Mouse (Mus musculus): Measurements from ENCODE around the gene Gm13290. TPM values are rescaled to one million over a fixed set of nuclear protein-coding genes. Genes with fewer than 3 reads are reported as not detected.
"Not testable (repeated sequence)": the region's sequence is repeated elsewhere in the genome, so short reads cannot be mapped to it uniquely, and the experiment has no call there.

Gene Gm13290
- polyA plus RNA-seq, 1 experiment: not detected

- WGBS: no CpG with 5 or more reads among the region's 29 CpGs
- not testable (repeated sequence) for DNase-seq (ENCODE audit: low read depth, low spot score)
Measured at GRCm38 (mm10) chr4:88779550-88779949, 5.9 kb downstream of the Gm13290 start, which contains the start of gene Gm13272. Gm13272 (plus strand) TSS chr4:88779850.

GRCm38 (mm10) chr4:88780320-88780719 lies 6.7 kb downstream of the Gm13290 start:
- whole genome bisulfite sequencing: 60% methylated on average over 16 of the region's 18 CpGs
- not testable (repeated sequence) for DNase-seq (ENCODE audit: low read depth, low spot score)

GRCm38 (mm10) chr4:88781831-88782230 lies 8.2 kb downstream of the Gm13290 start, which contains the start of gene Ifnz:
Ifnz (plus strand) TSS chr4:88782131.
- DNase-seq (ENCODE audit: low read depth, low spot score): not testable (repeated sequence)
- 18% methylated on average over 4 of the region's 7 CpGs for WGBS

GRCm38 (mm10) chr4:88782335-88782734 lies 8.7 kb downstream of the Gm13290 start:
- WGBS: 0% methylated on average over 16 of the region's 31 CpGs

GRCm38 (mm10) chr4:88785409-88785808 lies 11.8 kb downstream of the Gm13290 start, which contains the start of gene Gm13276:
Gm13276 (plus strand) TSS chr4:88785709.
- no CpG with 5 or more reads among the region's 27 CpGs for WGBS
- DNase-seq (ENCODE audit: low read depth, low spot score): not testable (repeated sequence)

More at GRCm38 (mm10) chr4:88782335-88782734, 8.7 kb downstream of the Gm13290 start:
- not testable (repeated sequence) for DNase-seq (ENCODE audit: low read depth, low spot score)

GRCm38 (mm10) chr4:88788402-88788801 lies 14.8 kb downstream of the Gm13290 start, which contains the start of gene Gm13277:
Gm13277 (plus strand) TSS chr4:88788632.
- not testable (repeated sequence) for DNase-seq (ENCODE audit: low read depth, low spot score)
- 0% methylated on average over 4 of the region's 28 CpGs for WGBS

GRCm38 (mm10) chr4:88791250-88791649 lies 17.6 kb downstream of the Gm13290 start, which contains the start of gene Gm13278:
Gm13278 (plus strand) TSS chr4:88791550.
- no CpG with 5 or more reads among the region's 28 CpGs for WGBS
- not testable (repeated sequence) for DNase-seq (ENCODE audit: low read depth, low spot score)

- under 1% methylated on average over 15 of the region's 52 CpGs for WGBS
Measured at GRCm38 (mm10) chr4:88793936-88794675, 20.5 kb downstream of the Gm13290 start, which contains the start of gene Gm13275. Gm13275 (plus strand) TSS chr4:88794487.

GRCm38 (mm10) chr4:88797097-88797496 lies 23.5 kb downstream of the Gm13290 start, which contains the start of gene Gm13279:
Gm13279 (plus strand) TSS chr4:88797397.
- DNase-seq (ENCODE audit: low read depth, low spot score): not testable (repeated sequence)
- no CpG with 5 or more reads among the region's 28 CpGs for WGBS

More at GRCm38 (mm10) chr4:88793936-88794675, 20.5 kb downstream of the Gm13290 start, which contains the start of gene Gm13275:
- DNase-seq (ENCODE audit: low read depth, low spot score): not testable (repeated sequence)

GRCm38 (mm10) chr4:88799365-88799764 lies 25.7 kb downstream of the Gm13290 start, which contains the start of gene Gm13285:
Gm13285 (plus strand) TSS chr4:88799665.
- DNase-seq (ENCODE audit: low read depth, low spot score): not testable (repeated sequence)
- 16% methylated on average over 6 of the region's 7 CpGs for WGBS

- WGBS: no CpG with 5 or more reads among the region's 29 CpGs
- not testable (repeated sequence) for DNase-seq (ENCODE audit: low read depth, low spot score)
Measured at GRCm38 (mm10) chr4:88802954-88803353, 29.3 kb downstream of the Gm13290 start, which contains the start of gene Gm13287. Gm13287 (plus strand) TSS chr4:88803254.

GRCm38 (mm10) chr4:88805231-88805630 lies 31.6 kb downstream of the Gm13290 start, which contains the start of gene Gm13288:
Gm13288 (plus strand) TSS chr4:88805531.
- DNase-seq (ENCODE audit: low read depth, low spot score): not testable (repeated sequence)
- no CpG with 5 or more reads among the region's 8 CpGs for WGBS

- under 1% methylated on average over 13 of the region's 34 CpGs for WGBS
- not testable (repeated sequence) for DNase-seq (ENCODE audit: low read depth, low spot score)
Measured at GRCm38 (mm10) chr4:88805761-88806160, 32.1 kb downstream of the Gm13290 start.

GRCm38 (mm10) chr4:88815928-88816327 lies 42.3 kb downstream of the Gm13290 start, which contains the start of gene Ifna7:
Ifna7 (plus strand) TSS chr4:88816228.
- 58% methylated on average over 3 of the region's 3 CpGs for WGBS
- no peak for DNase-seq (ENCODE audit: low read depth, low spot score)

- no peak for DNase-seq (ENCODE audit: low read depth, low spot score)
- 84% methylated on average over 1 of the region's 1 CpGs for WGBS
Measured at GRCm38 (mm10) chr4:88819659-88820058, 46.0 kb downstream of the Gm13290 start, which contains the start of gene Ifna11. Ifna11 (plus strand) TSS chr4:88819959.

- 30% methylated on average over 4 of the region's 4 CpGs for whole genome bisulfite sequencing
- no peak for DNase-seq (ENCODE audit: low read depth, low spot score)
Measured at GRCm38 (mm10) chr4:88822995-88823394, 49.4 kb downstream of the Gm13290 start.
